Mouse (Mus musculus) left cerebral cortex, postnatal 14 days (tissue): ENCODE data around the gene Rapsn. TPM values are rescaled to one million over a fixed set of nuclear protein-coding genes. Genes with fewer than 3 reads are reported as not detected.

Source experiments
- DNase-seq, 2 experiments: peaks; one replicate each; pipeline ENCODE4 v3.0.0; 2021 to 2022; ENCODE audit warnings: low spot score in 2 of 2, mixed read lengths in 1 of 2
- intact Hi-C: fragments of 180-260 bp; cut with DNase I; formaldehyde crosslinking; loops from one replicate; pipeline ENCODE4 v1.15.1; 2025
- total RNA-seq, 2 experiments: library from RNA; stranded (reverse); gene quantifications; 2 replicates each; pipeline ENCODE4 v1.2.3; 2021

Gene Rapsn
- total RNA-seq, 2 experiments from 2014 or later = 0.24 to 0.36 TPM

GRCm38 (mm10) chr2:91051917-91052316 lies 16.5 kb downstream of the Rapsn start:
- no peak for DNase-seq
- intact Hi-C loops = no loop called here

DNA sequence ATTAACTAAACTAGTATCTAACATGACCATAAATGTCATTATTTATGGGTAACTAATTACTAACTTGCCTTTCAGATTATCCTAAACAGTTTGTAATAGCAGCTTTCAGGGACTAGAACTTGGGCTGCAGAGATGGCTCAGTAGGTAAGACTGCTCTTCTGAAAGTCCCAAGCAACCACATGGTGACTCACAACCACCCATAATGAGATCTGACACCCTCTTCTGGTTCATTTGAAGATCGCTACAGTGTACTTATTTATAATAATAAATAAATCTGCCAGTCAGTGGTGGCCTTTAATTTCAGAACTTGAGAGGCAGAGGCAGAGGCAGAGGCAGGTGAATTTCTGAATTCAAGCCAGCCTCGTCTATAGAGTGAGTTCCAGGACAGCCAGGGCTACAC lies 17.3 kb downstream of the Rapsn start:
- intact Hi-C loops = no loop called here
- no peak for DNase-seq

DNA sequence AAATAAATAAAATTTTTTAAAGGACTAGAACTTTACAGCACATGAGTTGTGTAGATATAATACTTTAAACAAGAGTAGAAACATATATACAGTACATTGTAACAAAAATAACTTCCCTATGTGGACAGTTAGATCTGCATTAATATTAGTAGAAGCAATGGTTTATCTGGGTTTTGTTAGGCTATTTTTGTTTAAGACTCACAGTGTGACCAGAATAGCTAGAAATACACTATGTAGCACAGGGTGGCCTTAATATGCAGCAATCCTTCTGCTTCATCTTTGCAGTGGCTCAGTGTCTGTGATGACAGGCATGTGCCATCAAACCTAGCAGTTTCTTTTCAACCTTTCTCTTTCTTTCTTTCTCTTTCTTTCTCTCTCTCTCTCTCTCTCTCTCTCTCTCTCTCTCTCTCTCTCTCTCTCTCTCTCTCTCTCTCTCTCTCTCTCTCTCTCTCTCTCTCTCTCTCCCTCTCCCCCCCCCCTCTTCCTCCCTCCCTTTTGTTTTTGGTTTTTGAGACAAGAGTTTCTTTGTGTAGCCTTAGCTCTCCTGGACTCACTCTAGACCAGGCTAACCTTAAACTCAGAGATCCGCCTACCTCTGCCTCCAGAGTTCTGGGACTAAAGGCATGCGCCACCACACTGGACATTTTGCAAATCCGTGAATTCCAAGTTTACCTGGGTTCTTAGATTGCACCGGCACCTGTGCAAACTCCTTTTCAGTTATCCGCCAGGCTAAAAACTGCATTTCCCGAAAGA lies 17.9 kb downstream of the Rapsn start:
- intact Hi-C loops = no loop called here
- DNase-seq = no peak

GRCm38 (mm10) chr2:91053934-91054382 lies 18.5 kb downstream of the Rapsn start, which contains the start of gene Psmc3:
Gene Psmc3, plus strand, starts transcription at chr2:91054009.
- DNase-seq = peak; percentile 96
- intact Hi-C loops = no loop called here

DNA sequence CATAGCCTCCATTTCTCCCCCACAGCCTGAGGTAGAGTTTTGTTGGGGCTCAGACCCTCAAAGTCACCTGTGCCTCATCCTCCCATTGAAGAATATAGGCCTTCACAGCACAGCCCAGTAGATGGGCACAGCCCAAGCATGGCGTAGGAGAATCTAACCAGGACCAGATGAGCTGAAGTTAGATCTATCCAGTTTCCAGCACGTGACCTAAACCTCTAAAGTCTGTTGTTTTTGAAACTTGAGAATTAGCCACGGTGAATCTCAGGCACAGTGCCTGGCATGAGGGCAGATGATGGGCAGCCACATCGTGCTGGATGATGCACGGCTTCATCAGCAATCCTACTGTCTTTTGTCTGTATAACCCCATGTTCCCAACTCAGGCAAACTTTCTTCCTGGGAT lies 23.0 kb downstream of the Rapsn start:
- no peak for DNase-seq
- intact Hi-C loops = no loop called here

GRCm38 (mm10) chr2:91059376-91059775 lies 24.0 kb downstream of the Rapsn start:
- intact Hi-C loops = no loop called here

DNA sequence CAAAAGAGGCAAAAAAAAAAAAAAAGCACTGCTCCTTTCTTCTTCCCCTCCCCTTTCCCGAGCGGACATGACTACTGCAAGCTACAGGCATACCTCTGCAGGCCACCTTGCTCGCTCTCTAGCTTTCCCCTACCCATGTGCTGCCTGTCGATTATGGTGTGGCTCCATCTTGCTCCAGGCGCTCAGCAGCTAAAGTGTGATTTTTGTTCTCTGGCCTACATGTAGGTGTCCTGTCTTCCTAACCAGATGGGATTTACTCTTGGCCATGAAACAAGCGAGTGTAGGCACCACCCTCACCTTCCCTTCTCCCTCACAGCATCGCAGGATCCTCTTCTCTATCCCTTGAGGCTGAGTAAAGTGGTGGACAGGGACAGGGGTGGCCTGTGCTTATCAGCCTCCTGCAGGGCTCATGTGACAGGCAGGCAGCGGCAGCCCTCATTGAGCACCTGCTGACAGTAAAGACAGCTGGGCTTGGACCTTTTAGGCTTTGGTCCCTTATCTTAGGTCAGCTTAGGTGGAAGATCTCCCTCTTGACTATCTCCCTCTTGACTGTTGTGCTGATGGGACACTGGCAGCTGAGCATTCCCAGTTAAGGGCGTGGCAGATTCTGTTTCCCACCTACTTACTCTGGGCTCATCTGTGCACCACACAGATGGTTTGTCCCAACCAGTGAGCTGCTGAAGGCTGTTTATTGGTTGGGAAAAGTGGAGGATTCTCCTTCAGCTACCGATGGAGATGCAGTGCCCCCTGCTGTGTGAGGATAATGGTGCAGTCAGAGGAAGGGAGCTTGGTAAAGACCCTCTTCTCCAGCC lies 25.3 kb downstream of the Rapsn start:
- intact Hi-C loops = loop anchor here (5.0 kb wide), 1 partner anchor 193 kb away; no protein-coding TSS in a partner anchor
- peak; percentile 80 to 87 for DNase-seq

More at GRCm38 (mm10) chr2:91059376-91059775, 24.0 kb downstream of the Rapsn start:
- no peak for DNase-seq

GRCm38 (mm10) chr2:91061849-91062481 lies 26.5 kb downstream of the Rapsn start:
- intact Hi-C loops = loop anchor here (5.0 kb wide), 1 partner anchor 195 kb away; no protein-coding TSS in a partner anchor
- DNase-seq = no peak

DNA sequence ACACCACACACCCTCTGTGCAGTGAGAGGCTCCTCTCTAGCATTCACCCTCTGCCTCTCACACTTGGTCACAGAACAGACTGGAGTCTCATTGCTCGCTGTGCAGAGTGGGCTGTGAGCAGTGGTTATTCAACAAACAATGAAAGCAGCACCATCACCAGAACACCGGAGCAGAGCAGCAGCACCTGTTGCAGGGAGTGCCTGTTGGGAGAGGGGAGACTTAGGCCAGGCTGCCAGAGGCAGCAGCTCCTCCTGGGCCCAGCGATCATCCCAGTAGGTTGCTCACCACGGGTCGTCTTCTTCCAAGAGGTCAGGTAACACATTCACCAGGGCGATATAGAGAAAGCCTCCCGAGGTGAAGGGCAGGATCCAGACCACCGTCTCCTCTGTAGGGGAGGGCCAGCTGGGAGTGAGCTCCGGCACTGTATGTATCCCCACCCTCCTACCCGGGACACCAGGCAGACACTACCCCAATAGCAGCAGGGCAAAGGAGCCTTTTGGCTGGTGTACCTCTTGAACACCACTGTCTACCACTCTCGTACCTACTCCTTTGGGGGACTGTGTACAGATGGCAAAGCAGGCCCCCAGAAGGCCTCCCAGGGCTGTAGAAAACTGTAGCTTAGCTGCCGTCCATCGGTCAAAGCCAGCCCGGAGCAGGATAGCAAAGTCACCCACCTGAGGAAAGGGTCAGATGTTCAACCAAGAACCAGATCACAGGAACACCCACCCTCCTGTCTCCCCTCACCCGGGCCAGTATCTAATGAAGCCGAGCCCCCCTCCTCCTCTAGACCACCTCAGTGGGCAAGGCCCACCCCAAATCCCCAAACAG lies 27.6 kb downstream of the Rapsn start:
- intact Hi-C loops = loop anchor here (5.0 kb wide), 1 partner anchor 196 kb away; no protein-coding TSS in a partner anchor
- no peak for DNase-seq

DNA sequence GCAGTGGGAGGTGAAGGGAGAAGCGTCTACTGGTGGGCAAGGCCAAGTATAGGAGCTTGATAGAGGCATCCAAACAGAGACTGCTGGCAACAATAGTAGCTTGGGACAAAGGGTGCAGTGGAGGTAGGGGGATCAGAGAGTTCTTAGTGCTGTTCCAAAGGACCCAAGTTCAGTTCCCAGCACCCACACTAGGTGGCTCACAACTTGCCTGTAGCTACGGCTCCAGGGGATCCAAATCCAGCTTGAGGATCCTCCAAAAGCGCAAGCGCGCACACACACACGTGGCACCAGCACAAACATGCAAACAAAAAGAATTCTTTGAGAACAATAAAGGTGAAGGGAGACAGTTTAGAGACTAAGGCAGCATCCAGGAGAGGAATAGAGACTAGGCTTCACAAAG lies 28.8 kb downstream of the Rapsn start:
- intact Hi-C loops = loop anchor here (5.0 kb wide), 1 partner anchor 197 kb away; no protein-coding TSS in a partner anchor
- no peak for DNase-seq

DNA sequence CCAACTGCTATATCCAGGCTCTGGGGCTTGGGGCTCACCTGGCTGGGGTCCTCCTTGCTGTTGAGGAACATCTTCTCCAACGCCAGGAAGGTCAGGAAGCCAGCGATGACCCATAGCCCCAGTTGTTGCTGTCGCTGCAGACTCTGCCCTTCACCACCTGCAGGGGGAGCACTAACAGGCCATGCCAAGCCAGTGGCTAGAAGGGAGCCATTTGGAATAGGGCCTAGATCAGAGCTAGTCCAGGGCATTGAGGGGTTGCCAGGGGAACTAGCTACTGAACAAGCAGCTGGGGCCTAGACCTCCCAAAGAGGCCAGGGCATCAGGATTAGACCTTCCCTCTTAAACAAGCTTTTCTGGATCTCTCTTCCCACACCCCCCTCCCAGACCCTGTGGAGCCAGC lies 30.1 kb downstream of the Rapsn start:
- intact Hi-C loops = no loop called here
- DNase-seq = peak; percentile 55 to 72

- DNase-seq = no peak
- intact Hi-C loops = no loop called here
These were observed 31.0 kb downstream of the Rapsn start for GRCm38 (mm10) chr2:91066455-91066854.

DNA sequence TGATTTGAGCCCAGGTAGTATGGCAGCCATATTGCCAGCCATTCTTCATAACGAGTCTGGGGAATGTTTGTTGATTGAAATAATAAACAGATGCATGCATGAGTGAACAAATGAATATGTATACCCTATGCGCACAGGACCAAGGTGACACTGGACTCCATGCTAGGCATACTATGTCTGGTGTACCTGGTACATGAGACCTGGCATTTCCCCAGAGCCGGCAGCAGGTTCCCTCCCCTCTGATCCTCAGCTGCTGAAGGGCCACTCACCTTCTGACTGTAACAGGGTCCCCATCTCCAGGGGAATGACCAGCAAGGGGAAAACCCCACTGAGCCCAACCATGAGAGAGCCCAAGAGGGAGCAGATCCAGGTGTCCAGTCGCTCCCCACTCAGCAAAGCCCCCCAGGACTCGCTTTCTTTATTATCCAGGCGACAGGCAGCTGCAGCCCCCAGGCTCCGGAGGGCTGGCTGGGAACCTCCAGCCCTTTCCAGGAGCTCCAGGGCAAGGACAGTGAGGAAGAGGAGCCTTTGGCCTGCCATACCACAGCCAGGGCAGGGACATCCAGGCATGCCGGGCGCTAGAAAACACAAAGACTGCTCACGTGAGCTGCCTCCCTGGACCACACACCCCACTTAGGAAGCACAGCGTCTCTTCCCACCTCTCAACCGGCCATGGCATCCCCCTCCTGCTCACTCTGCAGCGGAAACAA lies 32.9 kb downstream of the Rapsn start:
- no peak for DNase-seq
- intact Hi-C loops = no loop called here

DNA sequence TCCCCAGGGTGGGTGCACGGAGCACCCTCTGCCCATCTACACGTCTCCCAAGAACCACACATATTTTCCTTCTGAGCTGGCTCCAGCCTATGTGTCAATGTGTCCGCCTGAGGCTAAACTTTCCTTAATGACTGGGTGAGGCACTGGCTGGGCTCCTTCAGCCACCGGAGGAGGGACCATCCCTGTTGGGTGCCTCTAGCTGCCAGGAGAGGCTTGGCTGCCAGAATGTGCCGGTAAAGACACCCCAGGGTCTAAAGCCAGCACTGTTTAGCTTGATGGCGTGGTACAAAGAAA lies 33.4 kb downstream of the Rapsn start:
- intact Hi-C loops = no loop called here
- no peak for DNase-seq

DNA sequence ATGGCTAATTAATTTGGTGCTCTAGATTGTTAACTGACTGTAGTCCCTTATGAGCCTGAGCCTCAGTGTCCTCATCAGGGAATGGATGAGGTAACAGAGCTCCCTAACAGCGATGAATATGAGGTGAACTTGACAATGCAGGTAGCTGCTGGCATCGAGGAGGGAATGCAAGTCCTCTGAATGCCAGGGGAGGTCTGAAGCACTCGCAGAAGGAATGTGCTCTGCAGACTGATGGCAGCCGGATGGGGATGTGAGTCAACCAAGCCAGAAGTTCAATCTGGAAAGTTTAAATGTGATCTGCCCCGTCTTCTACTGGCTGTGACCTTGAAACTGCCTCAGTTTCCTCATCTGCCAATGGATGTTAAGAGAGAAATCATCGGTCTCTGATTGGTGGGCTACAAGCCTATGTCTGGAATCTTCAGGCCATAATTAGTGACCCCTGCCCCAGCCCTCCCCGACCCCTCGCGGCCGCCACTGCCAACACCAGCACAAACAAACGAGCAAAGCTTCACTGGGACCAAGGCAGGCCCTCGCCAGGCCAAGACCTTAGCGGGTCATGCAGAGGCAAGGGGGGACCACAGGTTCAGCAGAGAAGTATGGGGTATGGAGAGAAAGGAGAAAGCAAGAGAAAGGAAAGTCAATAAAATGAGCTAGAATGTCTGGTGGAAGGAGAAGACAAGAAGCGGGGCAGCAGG lies 34.0 kb downstream of the Rapsn start:
- DNase-seq = no peak
- intact Hi-C loops = no loop called here

DNA sequence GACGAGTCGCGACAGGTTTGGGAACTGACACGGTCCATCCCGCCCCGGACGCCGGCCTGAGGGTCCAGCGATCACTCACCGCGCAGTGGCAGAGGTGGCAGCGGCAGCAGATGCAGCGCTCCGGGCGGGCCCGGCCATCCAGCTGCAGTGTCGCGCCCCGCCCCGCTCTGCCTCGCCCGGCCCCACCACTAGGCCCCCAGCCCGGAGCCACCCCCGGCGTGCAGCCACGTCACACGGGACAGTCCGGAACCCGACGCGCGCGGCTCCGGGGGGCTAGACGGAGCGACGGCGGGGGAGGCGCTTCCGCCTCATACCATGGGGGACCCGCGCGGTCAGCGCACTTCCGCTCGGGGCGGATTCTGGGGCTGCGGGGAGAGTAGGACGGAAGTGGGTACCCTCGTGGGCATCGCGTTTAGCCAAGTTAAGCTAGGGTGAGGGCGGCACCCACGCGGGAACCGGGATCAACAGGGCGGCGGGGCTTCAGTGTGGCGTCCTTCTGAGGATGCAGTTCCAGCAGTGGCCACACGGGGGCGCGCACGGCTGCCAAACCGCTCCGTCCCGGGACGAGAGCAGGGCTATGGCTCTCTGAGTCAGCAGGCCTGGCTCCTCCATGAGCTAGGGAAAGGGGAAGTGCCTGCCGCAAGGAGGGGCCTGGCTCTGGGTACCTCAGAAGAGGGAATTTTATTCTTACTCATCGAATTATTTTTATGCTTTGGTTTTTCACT lies 34.8 kb downstream of the Rapsn start, which contains the start of gene Slc39a13:
Gene Slc39a13 (minus strand): TSS at position 342 of the 725 bp plus-strand sequence.
- peak; percentile 96 to 97 for DNase-seq
- intact Hi-C loops = loop anchor here (1.0 kb wide), 1 partner anchor 31 kb away; no protein-coding TSS in a partner anchor

DNA sequence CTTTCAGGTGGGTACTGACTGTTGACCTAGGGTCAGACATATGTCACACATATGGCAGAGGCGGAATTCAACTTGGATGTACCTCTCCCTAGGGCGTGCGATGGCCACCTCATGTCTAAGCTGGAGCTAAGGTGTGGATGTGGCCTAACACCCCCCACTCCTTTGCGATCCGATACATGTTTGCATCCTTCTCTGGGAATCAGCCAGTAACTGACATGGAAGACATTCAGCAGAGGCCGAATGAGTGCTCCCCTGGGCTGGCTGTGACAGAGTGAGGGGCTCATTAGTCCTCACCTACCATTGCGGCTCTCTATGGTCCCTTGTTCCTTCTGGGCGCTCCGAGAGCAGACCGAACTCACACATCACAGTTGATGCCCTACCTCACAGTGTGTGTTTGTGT lies 35.6 kb downstream of the Rapsn start:
- DNase-seq = no peak
- intact Hi-C loops = no loop called here
